Mouse (Mus musculus): Measurements from ENCODE around the gene Ubr4. TPM values are rescaled to one million over a fixed set of nuclear protein-coding genes. Genes with fewer than 3 reads are reported as not detected.
A peak's percentile ranks its signal among the peaks of the same experiment; 100 is the strongest.

The Ubr4 gene
- polyA plus RNA-seq, 1 experiment from 2014 or later, result 100 TPM

DNA sequence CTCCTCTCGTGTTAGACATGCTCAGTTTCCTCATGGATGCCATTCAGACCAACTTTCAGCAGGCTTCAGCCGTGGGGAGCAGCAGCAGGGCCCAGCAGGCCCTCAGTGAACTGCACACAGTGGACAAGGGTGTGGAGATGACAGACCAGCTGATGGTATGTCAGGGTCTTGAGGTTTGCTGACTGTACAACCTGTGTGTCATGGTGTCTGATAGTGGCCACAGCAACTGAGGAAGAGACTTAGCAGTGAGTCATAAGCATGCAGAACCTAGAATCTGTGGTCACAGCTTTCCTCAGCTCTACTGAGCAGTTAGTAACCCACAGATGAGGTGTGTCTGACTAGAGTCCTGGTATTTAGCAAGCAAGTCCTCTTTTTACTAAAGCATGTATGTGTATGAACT, 70.0 kb downstream of the Ubr4 start:
- no peaks in the 10 kb centered on the region for H3K27me3 ChIP-seq (ENCODE audit: control insufficient read depth, insufficient read depth, low read length)
- no peak for ATAC-seq (replicated peaks; ENCODE audit: low FRiP score)

DNA sequence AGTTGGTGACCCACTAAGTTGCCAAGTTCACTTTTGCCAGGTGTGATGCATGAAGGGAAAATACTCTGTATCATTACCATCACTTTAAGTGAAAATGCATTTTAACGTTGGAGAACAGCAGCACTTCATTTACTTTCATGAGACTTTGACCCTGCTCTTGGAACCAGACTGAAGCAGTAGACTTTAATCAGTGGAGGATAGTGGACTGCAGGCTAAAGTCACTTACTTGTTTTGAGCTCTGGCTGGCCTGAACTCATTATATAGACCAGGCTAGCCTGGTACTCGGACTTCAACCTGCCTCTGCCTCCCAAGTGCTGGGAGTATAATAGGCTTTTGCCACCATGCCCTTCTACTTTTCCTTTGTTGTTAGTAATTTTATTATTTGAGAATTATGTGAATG, 70.9 kb downstream of the Ubr4 start:
- Histone ChIP-seq H3K27ac (ENCODE audit: low read depth, low read length) (no peak overlapping the region), H3K9ac (ENCODE audit: low read length) (no peak overlapping the region), H3K4me2 (ENCODE audit: low read depth, low read length, severe bottlenecking) (no peak overlapping the region), H3K4me3 (ENCODE audit: low read depth, low read length) (no peak overlapping the region), H3K4me1 (replicated peaks; ENCODE audit: control insufficient read depth, insufficient read depth, low read length) (no peaks in the 10 kb centered on the region), H3K9me3 (ENCODE audit: control insufficient read depth, low read length) (no peaks in the 10 kb centered on the region), H3K36me3 (ENCODE audit: control insufficient read depth, insufficient read depth, low read length) (peaks cover 19% of the 10 kb centered on the region; the same call in 1 of the 2 replicates), H3K27me3 (ENCODE audit: control insufficient read depth, insufficient read depth, low read length) (no peaks in the 10 kb centered on the region)
- ATAC-seq (replicated peaks; ENCODE audit: low FRiP score), result no peak
- WGBS, result 81% methylated on average over 2 of the region's 2 CpGs
- DNase-seq (ENCODE audit: low spot score), result no peak

More for the DNA sequence above, 70.0 kb downstream of the Ubr4 start:
- Histone ChIP-seq H3K27ac (ENCODE audit: low read depth, low read length) (no peak overlapping the region), H3K36me3 (ENCODE audit: control insufficient read depth, insufficient read depth, low read length) (peaks cover 22% of the 10 kb centered on the region), H3K9me3 (ENCODE audit: control insufficient read depth, low read length) (no peaks in the 10 kb centered on the region), H3K4me2 (ENCODE audit: low read depth, low read length, severe bottlenecking) (no peak overlapping the region), H3K9ac (ENCODE audit: low read length) (no peak overlapping the region), H3K4me3 (ENCODE audit: low read depth, low read length) (no peak overlapping the region), H3K4me1 (replicated peaks; ENCODE audit: control insufficient read depth, insufficient read depth, low read length) (no peaks in the 10 kb centered on the region)
- DNase-seq (ENCODE audit: low spot score), result no peak
- WGBS, result 92% methylated on average over 2 of the region's 2 CpGs

DNA sequence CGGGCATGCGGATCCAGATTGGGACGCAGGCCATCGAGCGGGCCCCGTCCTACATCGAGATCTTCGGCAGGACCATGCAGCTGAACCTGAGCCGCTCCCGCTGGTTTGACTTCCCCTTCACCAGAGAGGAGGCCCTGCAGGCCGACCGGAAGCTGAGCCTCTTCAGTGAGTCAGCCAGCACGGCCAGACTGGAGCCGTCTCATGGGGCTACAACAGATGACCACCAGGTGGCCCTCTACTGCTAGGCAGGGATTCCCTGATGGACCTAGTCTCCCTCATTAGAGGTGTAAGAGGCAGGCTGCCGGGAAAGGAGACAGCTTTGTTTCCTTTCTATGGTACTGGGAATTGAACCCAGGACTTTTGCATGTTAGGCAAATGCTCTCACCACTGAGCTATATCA, 77.8 kb downstream of the Ubr4 start:
- Histone ChIP-seq H3K4me1 (replicated peaks; ENCODE audit: control insufficient read depth, insufficient read depth, low read length) (no peaks in the 10 kb centered on the region), H3K9ac (ENCODE audit: low read length) (no peak overlapping the region), H3K36me3 (ENCODE audit: control insufficient read depth, insufficient read depth, low read length) (peaks cover 20% of the 10 kb centered on the region; the same call in 1 of the 2 replicates), H3K4me2 (ENCODE audit: low read depth, low read length, severe bottlenecking) (no peak overlapping the region), H3K9me3 (ENCODE audit: control insufficient read depth, low read length) (no peaks in the 10 kb centered on the region), H3K27me3 (ENCODE audit: control insufficient read depth, insufficient read depth, low read length) (no peaks in the 10 kb centered on the region), H3K4me3 (ENCODE audit: low read depth, low read length) (no peak overlapping the region), H3K27ac (ENCODE audit: low read depth, low read length) (no peak overlapping the region)
- DNase-seq (ENCODE audit: low spot score), result peak; percentile 78
- 52% methylated on average over 15 of the region's 15 CpGs for WGBS
- ATAC-seq (replicated peaks; ENCODE audit: low FRiP score), result no peak

DNA sequence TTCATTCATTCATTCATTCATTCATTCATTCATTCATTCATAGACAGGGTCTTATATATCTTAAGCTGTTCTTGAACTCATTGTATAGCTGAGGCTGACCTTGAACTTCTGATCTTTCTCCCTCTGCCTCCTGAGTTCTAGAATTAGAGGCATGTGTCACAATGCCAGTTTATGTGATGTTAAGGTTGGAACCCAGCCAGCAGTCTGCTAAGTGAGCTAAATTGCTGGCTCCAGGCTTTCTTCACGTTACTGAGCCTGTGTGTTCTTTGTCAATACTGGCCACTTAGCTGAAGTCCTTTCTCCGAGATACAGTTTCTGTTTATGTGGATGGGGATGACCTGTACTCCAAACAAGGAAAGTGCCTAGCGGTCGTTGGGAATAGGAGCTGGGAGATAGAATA, 78.5 kb downstream of the Ubr4 start:
- Histone ChIP-seq H3K4me2 (ENCODE audit: low read depth, low read length, severe bottlenecking) (no peak overlapping the region), H3K27me3 (ENCODE audit: control insufficient read depth, insufficient read depth, low read length) (no peaks in the 10 kb centered on the region), H3K36me3 (ENCODE audit: control insufficient read depth, insufficient read depth, low read length) (peaks cover 20% of the 10 kb centered on the region; the same call in 1 of the 2 replicates), H3K27ac (ENCODE audit: low read depth, low read length) (no peak overlapping the region), H3K9me3 (ENCODE audit: control insufficient read depth, low read length) (no peaks in the 10 kb centered on the region), H3K9ac (ENCODE audit: low read length) (no peak overlapping the region), H3K4me1 (replicated peaks; ENCODE audit: control insufficient read depth, insufficient read depth, low read length) (no peaks in the 10 kb centered on the region), H3K4me3 (ENCODE audit: low read depth, low read length) (no peak overlapping the region)
- ATAC-seq (replicated peaks; ENCODE audit: low FRiP score), result no peak
- DNase-seq (ENCODE audit: low spot score), result no peak
- WGBS, result 89% methylated on average over 4 of the region's 4 CpGs

DNA sequence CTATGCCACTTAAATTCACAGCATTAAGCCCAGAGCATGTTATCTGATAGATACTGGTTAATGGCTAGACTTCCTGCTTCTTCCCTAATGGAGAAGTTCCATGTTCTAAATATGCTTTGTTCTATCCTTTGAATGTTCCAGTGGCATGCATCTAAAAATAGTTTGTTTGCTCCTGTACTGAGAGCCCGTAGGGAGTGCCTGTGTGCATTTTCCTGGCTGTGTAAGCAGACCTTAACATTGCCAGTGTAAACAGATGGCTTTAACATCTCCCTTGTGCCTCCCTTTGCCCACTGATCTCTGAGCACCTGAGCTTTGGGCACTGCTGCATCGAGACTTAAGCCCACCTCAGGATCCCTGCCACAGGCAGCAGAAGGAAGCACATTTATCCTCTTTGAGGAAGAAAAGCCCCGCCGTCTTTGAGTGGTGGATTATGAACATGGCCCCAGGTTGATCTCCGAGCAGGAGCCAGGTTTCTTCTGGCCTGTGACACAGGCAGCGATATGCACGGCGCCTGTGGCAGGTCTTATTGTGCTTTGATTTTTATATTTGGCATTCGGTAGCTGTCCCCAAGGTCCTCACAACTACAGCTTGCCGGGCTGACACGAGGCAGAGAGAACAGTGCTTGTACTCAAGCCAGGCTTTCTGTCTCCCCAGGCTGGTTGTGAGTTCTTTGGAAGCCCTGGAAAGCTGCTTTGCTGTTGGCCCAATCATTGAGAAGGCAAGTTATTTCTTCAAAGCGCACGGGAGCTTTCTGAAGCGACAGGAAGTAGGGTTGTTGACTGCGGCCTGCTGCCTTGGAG, 80.8 kb downstream of the Ubr4 start:
- Histone ChIP-seq H3K4me1 (replicated peaks; ENCODE audit: control insufficient read depth, insufficient read depth, low read length) (no peaks in the 10 kb centered on the region), H3K4me3 (ENCODE audit: low read depth, low read length) (no peak overlapping the region), H3K4me2 (ENCODE audit: low read depth, low read length, severe bottlenecking) (no peak overlapping the region), H3K9me3 (ENCODE audit: control insufficient read depth, low read length) (no peaks in the 10 kb centered on the region), H3K27ac (ENCODE audit: low read depth, low read length) (no peak overlapping the region), H3K36me3 (ENCODE audit: control insufficient read depth, insufficient read depth, low read length) (peaks cover 22% of the 10 kb centered on the region; the same call in 1 of the 2 replicates), H3K9ac (ENCODE audit: low read length) (no peak overlapping the region), H3K27me3 (ENCODE audit: control insufficient read depth, insufficient read depth, low read length) (no peaks in the 10 kb centered on the region)
- DNase-seq (ENCODE audit: low spot score) (no peak), ATAC-seq (replicated peaks; ENCODE audit: low FRiP score) (no peak)
- 90% methylated on average over 15 of the region's 15 CpGs for WGBS

DNA sequence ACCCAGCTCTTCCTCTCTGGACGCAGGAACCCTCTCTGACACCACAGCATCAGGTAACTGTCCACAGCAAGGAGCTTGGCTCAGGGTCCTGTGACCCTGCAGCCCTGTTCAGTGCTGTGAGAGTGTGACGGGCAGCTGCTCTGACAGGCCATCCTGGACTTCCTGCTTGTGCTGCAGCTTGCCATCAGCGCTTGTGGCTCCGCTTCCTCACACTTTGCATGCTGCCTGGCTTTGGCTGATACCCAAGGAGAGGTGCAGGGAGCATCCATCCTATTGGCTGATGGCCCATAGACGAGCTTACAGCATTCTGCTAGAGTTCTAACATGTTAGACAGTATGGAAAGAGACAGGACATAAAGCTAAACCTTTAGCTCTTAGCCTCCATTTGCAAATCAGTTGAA, 88.8 kb downstream of the Ubr4 start:
- 87% methylated on average over 5 of the region's 5 CpGs for WGBS
- Histone ChIP-seq H3K9ac (ENCODE audit: low read length) (no peak overlapping the region), H3K27me3 (ENCODE audit: control insufficient read depth, insufficient read depth, low read length) (no peaks in the 10 kb centered on the region), H3K4me2 (ENCODE audit: low read depth, low read length, severe bottlenecking) (no peak overlapping the region), H3K36me3 (ENCODE audit: control insufficient read depth, insufficient read depth, low read length) (peaks cover 23% of the 10 kb centered on the region), H3K4me3 (ENCODE audit: low read depth, low read length) (no peak overlapping the region), H3K27ac (ENCODE audit: low read depth, low read length) (no peak overlapping the region), H3K9me3 (ENCODE audit: control insufficient read depth, low read length) (no peaks in the 10 kb centered on the region), H3K4me1 (replicated peaks; ENCODE audit: control insufficient read depth, insufficient read depth, low read length) (no peaks in the 10 kb centered on the region)
- DNase-seq (ENCODE audit: low spot score) (no peak), ATAC-seq (replicated peaks; ENCODE audit: low FRiP score) (no peak)

DNA sequence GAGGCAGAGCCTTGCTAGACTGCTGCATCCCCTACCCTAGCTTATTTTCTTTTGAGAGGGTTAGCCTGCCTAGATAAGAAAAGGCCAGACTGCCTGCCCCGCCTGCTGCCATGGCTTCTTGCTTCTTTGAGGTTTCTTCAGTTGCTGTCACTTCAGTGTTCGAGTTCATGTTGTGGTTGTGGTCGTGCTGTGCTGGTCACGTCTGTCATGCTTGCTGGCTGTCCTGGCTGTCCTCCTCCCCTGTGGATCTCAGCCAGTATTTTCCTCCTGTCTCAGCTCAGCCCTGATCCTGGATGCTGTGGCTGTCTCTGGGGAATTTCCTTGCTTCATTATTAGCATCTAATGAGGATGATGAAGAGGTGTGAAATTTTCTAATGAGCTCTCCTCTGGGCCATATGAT, 89.4 kb downstream of the Ubr4 start:
- H3K36me3 ChIP-seq (ENCODE audit: control insufficient read depth, insufficient read depth, low read length), result peaks cover 25% of the 10 kb centered on the region
- ATAC-seq (replicated peaks; ENCODE audit: low FRiP score) (no peak), DNase-seq (ENCODE audit: low spot score) (no peak)
- no peak overlapping the region for H3K27ac ChIP-seq (ENCODE audit: low read depth, low read length)
- no peaks in the 10 kb centered on the region for H3K4me1 ChIP-seq (replicated peaks; ENCODE audit: control insufficient read depth, insufficient read depth, low read length)
- no peak overlapping the region for H3K4me2 ChIP-seq (ENCODE audit: low read depth, low read length, severe bottlenecking)
- no peak overlapping the region for H3K4me3 ChIP-seq (ENCODE audit: low read depth, low read length)
- no peak overlapping the region for H3K9ac ChIP-seq (ENCODE audit: low read length)
- WGBS, result 81% methylated on average over 4 of the region's 4 CpGs
- H3K9me3 ChIP-seq (ENCODE audit: control insufficient read depth, low read length), result no peaks in the 10 kb centered on the region
- no peaks in the 10 kb centered on the region for H3K27me3 ChIP-seq (ENCODE audit: control insufficient read depth, insufficient read depth, low read length)

DNA sequence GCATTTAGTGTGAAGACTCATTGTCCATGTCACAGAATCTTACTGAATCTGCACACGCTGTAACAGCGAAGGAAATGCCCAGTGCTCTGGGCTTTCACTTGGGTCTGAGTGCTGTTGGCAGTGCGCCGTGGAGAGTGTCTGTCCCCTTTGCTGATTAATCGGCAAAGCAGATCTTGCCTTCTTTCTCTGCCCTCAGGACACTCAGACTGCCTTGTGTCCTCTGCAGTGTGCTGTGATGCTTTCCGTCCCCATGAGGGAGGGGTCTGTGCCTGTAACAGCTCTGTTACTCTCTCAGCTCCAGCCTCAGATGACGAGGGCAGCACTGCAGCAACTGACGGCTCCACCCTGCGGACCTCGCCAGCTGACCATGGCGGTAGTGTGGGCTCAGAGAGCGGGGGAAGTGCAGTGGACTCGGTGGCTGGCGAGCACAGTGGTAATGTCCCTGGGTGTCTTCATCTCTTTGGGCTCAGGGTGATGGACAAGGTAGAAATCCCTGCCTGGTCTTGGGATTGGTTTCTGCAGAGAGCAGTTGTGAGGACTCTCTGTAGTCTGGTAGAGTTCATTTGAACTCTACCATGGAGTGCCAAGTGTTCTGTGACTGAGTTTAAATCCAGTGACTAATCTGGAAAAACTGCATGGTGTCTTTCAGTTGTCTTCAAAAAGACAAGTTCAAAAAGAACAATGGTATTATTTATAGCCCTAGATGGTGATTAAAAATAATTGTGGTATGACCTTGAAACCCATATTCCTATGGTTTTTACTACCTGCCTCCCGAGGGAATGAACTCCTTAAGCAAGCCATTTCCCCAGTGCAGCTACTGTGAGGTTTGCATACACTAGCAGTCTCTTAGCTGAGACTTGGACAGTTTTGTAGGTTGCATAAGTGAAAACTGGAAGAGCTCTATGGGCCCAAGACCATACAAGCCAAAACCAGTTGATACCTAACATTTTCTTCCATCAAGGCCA, 90.3 kb downstream of the Ubr4 start:
- Histone ChIP-seq H3K27ac (ENCODE audit: low read depth, low read length) (no peak overlapping the region), H3K36me3 (ENCODE audit: control insufficient read depth, insufficient read depth, low read length) (peaks cover 27% of the 10 kb centered on the region)
- ATAC-seq (replicated peaks; ENCODE audit: low FRiP score), result no peak

More for the DNA sequence above, 90.3 kb downstream of the Ubr4 start:
- H3K9me3 ChIP-seq (ENCODE audit: control insufficient read depth, low read length), result no peaks in the 10 kb centered on the region
- H3K4me3 ChIP-seq (ENCODE audit: low read depth, low read length), result no peak overlapping the region
- DNase-seq (ENCODE audit: low spot score), result no peak
- H3K9ac ChIP-seq (ENCODE audit: low read length), result no peak overlapping the region
- H3K4me1 ChIP-seq (replicated peaks; ENCODE audit: control insufficient read depth, insufficient read depth, low read length), result no peaks in the 10 kb centered on the region
- no peak overlapping the region for H3K4me2 ChIP-seq (ENCODE audit: low read depth, low read length, severe bottlenecking)
- 91% methylated on average over 15 of the region's 15 CpGs for WGBS
- H3K27me3 ChIP-seq (ENCODE audit: control insufficient read depth, insufficient read depth, low read length), result no peaks in the 10 kb centered on the region
